Mouse (Mus musculus): ENCODE measurements around the gene Plekhg6. TPM values are rescaled to one million over a fixed set of nuclear protein-coding genes. Genes with fewer than 3 reads are reported as not detected.

Plekhg6 gene
- polyA plus RNA-seq (2016; fragmentation: Nextera tagmentation; extraction: Ambion mirVana), result 0.34 and 0.47 TPM in 2 replicates

DNA sequence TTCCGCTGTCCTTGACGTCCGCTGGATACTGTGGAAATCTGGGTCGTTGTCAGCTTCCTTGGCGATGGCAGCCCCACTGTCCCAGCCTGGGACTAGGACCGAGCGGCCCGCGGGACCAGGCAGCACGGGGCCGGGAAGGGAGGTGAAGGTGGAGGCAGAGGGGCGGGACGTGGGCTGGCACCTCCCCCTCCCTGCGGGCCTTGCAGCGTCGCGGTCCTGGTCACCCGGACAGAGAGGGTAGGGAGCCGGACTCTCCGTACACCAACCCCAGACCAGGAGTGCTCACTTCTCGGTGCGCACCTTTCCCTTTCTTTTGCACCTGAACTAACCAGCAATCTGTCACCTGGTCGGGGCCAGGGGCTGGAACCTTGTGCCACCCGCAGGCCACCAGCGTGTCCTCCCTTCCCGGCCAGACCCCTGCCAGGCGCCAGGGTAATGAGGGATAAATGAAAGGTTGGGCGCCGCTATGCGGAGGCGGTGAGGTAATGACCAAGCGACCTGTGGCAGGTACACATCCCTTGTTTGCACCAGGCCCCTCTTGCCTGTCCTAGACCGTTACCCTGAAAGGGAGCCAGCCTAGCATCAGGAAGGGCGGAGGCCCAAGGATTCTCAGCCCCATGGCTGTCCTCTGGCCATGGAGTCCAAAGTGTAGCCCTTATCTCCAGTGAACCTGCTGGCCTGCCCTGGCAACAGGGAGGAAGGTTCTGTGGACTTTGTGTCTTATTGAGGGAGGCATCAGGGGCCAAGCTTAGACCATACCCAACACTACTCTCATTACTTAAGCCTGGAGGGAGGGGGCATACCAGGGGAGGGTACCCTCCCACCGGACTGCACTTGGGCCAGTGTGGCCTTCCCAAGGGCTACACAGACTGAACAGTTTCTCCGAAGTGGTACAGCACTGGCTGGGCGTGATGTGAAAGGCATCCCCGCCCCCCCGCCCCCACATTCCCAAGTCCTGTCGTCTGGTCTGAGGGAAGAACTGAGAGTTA lies at the start of gene Plekhg6:
Plekhg6 (minus strand) TSS at position 422 of the 989 bp plus-strand sequence.
- H3K4me3 ChIP-seq, result peak within 1 kb of the TSS; percentile 35
- H3K9ac ChIP-seq, result no peak within 1 kb of the TSS
- H3K9me3 ChIP-seq, result no peaks in the 10 kb centered on the region
- peaks cover 63% of the 10 kb centered on the region for H3K27me3 ChIP-seq
- peaks cover 25% of the 10 kb centered on the region for H3K4me1 ChIP-seq
- WGBS, result 12% methylated on average over 35 of the region's 40 CpGs
- no peaks in the 10 kb centered on the region for H3K36me3 ChIP-seq
- no peak within 1 kb of the TSS for H3K27ac ChIP-seq
- H3K4me2 ChIP-seq (replicated peaks), result peak within 1 kb of the TSS; percentile 65
- no peak for ATAC-seq (ENCODE audit: insufficient number of reproducible peaks, insufficient read depth, low FRiP score, low TSS enrichment)

DNA sequence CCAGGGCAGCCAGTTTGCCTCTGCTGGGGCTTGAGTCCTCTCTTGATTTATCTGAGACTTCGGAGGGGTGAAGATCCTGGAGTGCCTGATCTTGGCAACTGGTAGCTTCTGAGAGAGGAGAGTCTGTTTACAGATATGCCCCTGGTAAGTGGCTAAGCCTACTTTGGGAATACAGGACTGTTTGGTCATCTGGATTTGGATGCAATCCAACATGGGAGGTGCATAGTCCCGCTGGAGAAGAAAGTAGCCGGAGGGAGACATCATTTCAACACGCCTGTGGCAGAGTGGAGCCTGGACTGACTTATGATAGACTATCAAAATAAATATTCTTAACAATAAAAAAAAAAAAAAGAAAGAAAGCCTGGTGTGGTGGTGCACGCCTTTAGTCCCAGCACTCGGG lies 49.1 kb upstream of the Plekhg6 start:
- no peaks in the 10 kb centered on the region for H3K27me3 ChIP-seq
- 84% methylated on average over 6 of the region's 6 CpGs for WGBS
- no peaks in the 10 kb centered on the region for H3K36me3 ChIP-seq
- no peak overlapping the region for H3K4me2 ChIP-seq (replicated peaks)
- H3K27ac ChIP-seq, result no peak overlapping the region
- H3K9me3 ChIP-seq, result no peaks in the 10 kb centered on the region
- H3K4me3 ChIP-seq, result no peak overlapping the region
- peaks cover 16% of the 10 kb centered on the region for H3K4me1 ChIP-seq
- no peak for ATAC-seq (ENCODE audit: insufficient number of reproducible peaks, insufficient read depth, low FRiP score, low TSS enrichment)
- no peak overlapping the region for H3K9ac ChIP-seq

DNA sequence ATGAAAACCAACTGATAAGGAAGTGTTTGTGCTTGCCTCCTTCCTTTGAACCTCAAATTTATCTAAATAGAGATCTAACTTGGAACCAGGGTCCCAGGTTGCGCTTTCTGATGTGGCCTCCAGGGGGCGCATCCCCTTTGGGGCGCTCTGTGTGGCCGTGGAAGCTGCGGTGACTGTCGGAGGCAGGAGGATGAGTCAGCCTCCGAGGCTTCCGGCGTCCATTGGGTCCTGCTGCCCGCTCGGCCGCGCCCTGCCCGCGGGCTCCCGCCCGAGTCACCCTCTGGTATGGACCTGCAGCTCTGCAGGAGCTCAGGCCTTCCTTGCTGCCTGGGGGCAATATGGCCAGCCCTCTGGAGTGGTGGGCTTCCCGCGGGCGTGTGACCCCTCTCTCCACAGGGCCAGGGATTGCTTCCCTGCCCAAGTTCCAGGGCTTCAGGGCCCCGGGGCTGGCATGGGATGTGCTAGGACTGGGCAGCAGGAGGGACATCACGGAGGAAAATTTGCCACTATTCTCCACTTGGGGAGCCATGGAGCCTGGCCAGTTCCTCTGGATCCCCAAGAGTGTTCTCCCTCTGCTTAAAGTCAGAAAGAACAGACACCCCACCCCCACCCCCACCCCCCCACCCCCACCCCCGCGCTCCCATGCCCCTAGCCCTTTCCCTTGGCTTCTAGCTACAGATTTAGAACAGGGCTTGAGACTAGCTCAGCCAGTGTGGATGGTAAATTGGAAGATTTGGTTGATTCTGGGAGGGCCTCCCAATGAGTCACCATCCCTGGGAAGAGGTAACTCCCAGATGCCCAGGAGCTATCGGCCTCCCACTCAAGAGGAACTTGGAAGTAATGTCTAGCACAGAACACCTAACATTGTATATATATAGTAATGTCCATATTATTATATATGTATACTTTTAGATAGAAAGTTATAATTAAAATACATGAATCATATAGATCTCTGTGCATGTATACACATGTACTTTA lies 46.1 kb upstream of the Plekhg6 start:
- Histone ChIP-seq H3K9ac (peak overlapping the region; percentile 59), H3K36me3 (no peaks in the 10 kb centered on the region), H3K9me3 (no peaks in the 10 kb centered on the region), H3K4me2 (replicated peaks) (peak overlapping the region; percentile 85), H3K27me3 (no peaks in the 10 kb centered on the region), H3K4me3 (peak overlapping the region; percentile 43), H3K4me1 (peaks cover 24% of the 10 kb centered on the region), H3K27ac (no peak overlapping the region)
- ATAC-seq (ENCODE audit: insufficient number of reproducible peaks, insufficient read depth, low FRiP score, low TSS enrichment), result peak; percentile 73
- WGBS, result 3% methylated on average over 25 of the region's 25 CpGs

DNA sequence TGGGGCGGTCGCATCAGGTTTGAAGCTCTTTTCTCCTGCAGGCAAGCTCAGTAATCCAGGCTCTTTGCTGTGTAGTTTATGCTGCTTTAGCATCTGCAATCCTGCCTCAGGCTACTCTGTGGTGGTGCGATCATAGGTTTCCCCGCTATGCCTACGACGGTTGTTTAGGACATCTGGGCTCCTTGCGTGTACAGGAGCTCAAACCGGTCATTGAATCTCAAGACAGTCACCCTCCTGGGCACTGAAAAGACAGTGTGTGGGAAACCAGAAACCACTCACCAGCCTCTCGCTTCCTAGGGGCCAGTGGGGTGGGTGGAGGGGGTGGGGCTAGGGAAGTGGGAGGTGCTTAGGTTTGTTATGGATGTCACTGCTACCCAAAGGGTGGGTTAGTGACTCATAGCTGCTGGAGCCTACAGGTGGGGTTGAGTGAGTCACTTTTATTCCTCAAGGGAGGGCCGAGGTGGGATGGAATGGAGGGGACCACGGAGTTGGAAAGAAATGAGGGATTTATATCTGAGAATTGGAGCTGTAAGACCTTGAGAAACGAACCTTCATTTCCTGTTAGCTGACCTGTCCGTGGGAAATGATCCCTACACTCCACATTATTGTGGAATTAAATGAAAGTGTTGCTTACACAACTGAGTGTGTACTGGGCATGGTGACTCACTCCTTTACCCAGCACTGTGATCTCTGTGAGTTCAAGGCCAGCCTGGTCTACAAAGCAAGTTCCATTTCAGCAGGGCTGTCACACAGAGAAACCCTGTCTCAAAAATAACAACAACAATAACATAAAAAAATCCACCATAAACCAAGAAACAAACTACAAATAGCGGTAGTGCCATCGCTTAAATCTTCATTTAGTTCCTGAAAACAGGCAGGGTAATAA lies 44.9 kb upstream of the Plekhg6 start:
- H3K27me3 ChIP-seq, result no peaks in the 10 kb centered on the region
- H3K4me3 ChIP-seq, result no peak overlapping the region
- ATAC-seq (ENCODE audit: insufficient number of reproducible peaks, insufficient read depth, low FRiP score, low TSS enrichment), result no peak
- no peak overlapping the region for H3K27ac ChIP-seq
- peaks cover 20% of the 10 kb centered on the region for H3K4me1 ChIP-seq
- H3K4me2 ChIP-seq (replicated peaks), result no peak overlapping the region
- no peaks in the 10 kb centered on the region for H3K9me3 ChIP-seq
- H3K36me3 ChIP-seq, result no peaks in the 10 kb centered on the region
- WGBS, result 41% methylated on average over 15 of the region's 15 CpGs
- H3K9ac ChIP-seq, result no peak overlapping the region

DNA sequence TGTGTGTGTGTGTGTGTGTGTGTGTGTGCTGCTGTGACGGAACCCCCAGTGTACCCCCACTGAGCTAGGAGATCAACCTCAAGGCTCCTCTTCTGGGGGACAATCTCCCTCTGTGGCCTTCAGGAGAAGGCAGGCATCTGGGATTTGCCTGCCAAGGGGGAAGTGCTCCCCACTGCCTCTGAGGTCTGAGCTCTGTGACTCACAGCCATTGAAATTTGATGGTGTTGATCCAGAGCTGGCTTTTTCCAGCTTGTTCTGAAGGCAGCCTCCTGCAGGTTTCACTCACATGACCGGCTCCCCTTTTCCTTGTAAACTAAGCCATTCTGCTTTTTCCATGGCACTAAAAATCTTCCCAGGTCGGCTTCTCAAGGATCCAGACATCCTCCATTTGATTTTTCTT lies 43.6 kb upstream of the Plekhg6 start:
- Histone ChIP-seq H3K9me3 (no peaks in the 10 kb centered on the region), H3K4me2 (replicated peaks) (no peak overlapping the region), H3K4me1 (peaks cover 17% of the 10 kb centered on the region), H3K27ac (no peak overlapping the region; the same call in 1 of the 2 replicates), H3K36me3 (no peaks in the 10 kb centered on the region), H3K9ac (no peak overlapping the region), H3K27me3 (no peaks in the 10 kb centered on the region), H3K4me3 (no peak overlapping the region)
- WGBS, result 73% methylated on average over 3 of the region's 3 CpGs
- no peak for ATAC-seq (ENCODE audit: insufficient number of reproducible peaks, insufficient read depth, low FRiP score, low TSS enrichment)

DNA sequence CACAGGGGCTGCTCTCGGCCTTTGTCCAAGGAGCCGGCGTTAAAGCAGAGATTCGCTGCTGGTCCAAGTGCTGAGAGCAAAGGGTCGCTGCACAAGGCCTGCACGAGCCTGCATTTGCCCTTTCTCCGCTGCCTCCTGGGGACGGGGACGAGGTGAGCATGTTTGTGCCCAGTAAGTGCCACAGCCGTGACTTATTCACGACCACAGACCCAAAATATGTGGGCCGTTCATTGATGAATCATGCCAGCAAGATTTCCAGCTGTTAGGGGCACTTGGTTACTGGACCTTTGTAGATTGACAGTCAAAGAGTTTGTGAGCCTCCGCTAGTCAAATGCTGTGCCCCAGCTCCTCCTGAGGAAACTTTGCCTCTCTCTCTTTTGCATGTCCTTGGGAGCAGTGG lies 42.9 kb upstream of the Plekhg6 start:
- Histone ChIP-seq H3K4me1 (peaks cover 17% of the 10 kb centered on the region), H3K9me3 (no peaks in the 10 kb centered on the region), H3K4me2 (replicated peaks) (no peak overlapping the region), H3K36me3 (no peaks in the 10 kb centered on the region), H3K4me3 (no peak overlapping the region), H3K27me3 (no peaks in the 10 kb centered on the region), H3K9ac (no peak overlapping the region), H3K27ac (no peak overlapping the region)
- 45% methylated on average over 13 of the region's 13 CpGs for WGBS
- ATAC-seq (ENCODE audit: insufficient number of reproducible peaks, insufficient read depth, low FRiP score, low TSS enrichment), result no peak

DNA sequence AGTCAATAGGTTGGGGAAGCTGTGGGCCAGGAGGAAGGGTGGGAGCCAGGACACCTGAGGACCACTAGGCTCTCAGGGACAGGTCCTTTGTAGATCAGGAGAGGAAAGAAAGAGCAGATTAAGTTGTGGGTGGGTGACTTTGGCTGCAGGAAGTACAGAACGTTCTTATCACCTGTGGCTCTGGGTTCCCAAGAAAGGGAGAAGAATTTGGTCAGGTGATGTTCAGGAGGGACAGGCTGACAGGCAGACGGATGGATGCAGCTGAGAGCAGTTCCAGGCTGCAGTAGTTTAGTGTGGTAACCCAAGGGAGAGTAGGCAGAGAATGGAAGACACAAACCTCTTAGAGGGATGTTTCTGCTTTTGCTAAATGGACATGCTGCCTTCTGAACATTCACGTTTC lies 42.5 kb upstream of the Plekhg6 start:
- Histone ChIP-seq H3K9ac (no peak overlapping the region), H3K9me3 (no peaks in the 10 kb centered on the region), H3K27ac (no peak overlapping the region), H3K36me3 (no peaks in the 10 kb centered on the region), H3K4me3 (no peak overlapping the region), H3K27me3 (0 out of 2 replicates have a peak, but pooled peaks cover under 1% of the 10 kb centered on the region), H3K4me2 (replicated peaks) (peak overlapping the region; percentile 38), H3K4me1 (peaks cover 17% of the 10 kb centered on the region)
- ATAC-seq (ENCODE audit: insufficient number of reproducible peaks, insufficient read depth, low FRiP score, low TSS enrichment), result no peak
- 52% methylated on average over 3 of the region's 3 CpGs for WGBS

DNA sequence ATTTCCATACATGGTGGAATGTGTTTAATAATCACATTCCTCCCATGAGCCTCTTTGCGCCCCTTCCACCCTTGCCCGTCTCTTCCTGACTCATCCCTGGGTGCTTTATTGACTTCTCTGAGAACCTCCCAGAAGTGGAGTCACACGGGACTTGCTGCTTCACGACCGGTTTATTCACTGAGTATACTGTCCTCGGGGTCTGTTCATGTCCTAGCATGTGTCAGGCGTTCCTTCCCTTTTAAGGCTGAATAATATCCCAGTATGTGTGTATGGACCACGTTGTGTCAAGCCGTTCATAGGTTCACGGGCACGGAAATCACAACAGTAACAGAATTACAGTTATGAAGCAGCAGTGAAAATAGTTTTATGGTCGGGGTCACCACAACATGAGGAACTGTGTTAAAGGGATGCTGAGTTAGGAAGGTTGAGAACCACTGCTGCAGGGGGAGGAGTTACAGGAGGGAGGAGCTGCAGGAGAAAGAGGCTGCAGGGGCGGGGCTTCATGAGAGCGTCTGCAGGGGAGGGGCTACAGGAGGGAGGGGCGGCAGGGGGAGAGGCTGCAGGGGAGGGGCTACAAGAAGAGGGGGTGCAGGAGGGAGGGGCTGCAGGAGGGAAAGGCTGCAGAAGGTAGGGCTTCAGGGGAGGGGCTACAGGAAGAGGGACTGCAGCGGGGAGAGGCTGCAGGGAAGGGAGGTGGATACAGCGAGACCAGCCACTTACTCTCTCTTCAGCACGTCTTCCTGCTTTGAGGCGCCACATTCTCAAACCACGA lies 41.6 kb upstream of the Plekhg6 start:
- Histone ChIP-seq H3K27ac (no peak overlapping the region), H3K4me3 (no peak overlapping the region), H3K27me3 (0 out of 2 replicates have a peak, but pooled peaks cover 4% of the 10 kb centered on the region), H3K9ac (no peak overlapping the region), H3K9me3 (no peaks in the 10 kb centered on the region), H3K36me3 (no peaks in the 10 kb centered on the region), H3K4me1 (peaks cover 17% of the 10 kb centered on the region), H3K4me2 (replicated peaks) (peak overlapping the region; percentile 38)
- 21% methylated on average over 20 of the region's 20 CpGs for WGBS
- ATAC-seq (ENCODE audit: insufficient number of reproducible peaks, insufficient read depth, low FRiP score, low TSS enrichment), result peak; percentile 31; the same call in 1 of the 2 replicates

DNA sequence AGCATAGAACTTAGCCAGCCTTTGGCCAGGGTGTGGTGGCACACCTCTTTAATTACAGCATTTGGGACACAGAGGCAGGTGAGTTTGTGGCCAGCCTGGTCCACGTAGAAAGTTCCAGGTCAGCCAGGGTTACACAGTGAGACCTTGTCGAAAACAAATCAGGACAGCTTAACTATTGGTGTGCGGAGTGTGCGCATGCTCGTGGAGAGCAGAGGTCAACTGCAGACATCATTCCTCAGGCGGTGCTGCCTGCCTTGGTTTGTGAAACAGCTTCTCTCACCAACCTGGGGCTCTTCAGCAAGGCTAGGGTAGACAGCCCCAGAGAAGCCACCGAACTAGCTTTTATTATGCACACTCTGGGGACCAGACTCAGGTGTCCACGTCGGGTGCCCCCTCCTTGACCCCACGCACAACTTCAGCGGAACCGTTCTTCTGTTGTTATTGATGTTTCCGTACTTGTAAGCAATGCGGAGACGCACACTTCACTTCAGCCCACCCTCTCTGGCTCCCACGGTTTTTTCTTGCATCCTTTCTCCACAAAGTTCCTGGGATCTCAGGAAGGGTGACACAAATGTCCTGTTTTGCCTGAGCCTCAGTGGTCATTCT lies 40.0 kb upstream of the Plekhg6 start:
- WGBS, result 70% methylated on average over 16 of the region's 16 CpGs
- ATAC-seq (ENCODE audit: insufficient number of reproducible peaks, insufficient read depth, low FRiP score, low TSS enrichment), result no peak
- no peak overlapping the region for H3K9ac ChIP-seq

DNA sequence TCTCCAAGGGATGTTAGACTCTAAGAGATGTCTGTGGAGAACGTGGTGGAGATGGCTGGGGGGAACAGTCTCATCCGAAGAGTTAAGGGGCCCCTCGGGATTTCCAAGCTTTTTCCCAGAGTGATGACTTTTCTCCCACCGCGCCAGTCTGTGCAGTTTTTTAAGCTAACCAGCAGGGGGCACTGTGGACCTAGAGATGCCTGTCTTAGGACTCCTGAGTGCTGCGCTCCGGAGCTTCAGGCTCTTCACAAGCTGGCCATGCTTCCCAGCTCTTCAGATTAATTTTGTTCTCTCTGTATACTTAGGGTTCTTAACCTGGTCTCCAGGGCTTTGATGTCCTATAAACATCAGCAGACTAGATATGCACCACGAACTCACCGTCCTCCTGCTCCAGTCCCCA lies 38.2 kb upstream of the Plekhg6 start:
- Histone ChIP-seq H3K27me3 (0 out of 2 replicates have a peak, but pooled peaks cover 4% of the 10 kb centered on the region), H3K4me1 (peaks cover 8% of the 10 kb centered on the region; the same call in 1 of the 2 replicates), H3K36me3 (no peaks in the 10 kb centered on the region), H3K4me3 (no peak overlapping the region), H3K27ac (no peak overlapping the region), H3K4me2 (replicated peaks) (no peak overlapping the region), H3K9me3 (no peaks in the 10 kb centered on the region), H3K9ac (no peak overlapping the region)
- WGBS, result 13% methylated on average over 9 of the region's 9 CpGs
- ATAC-seq (ENCODE audit: insufficient number of reproducible peaks, insufficient read depth, low FRiP score, low TSS enrichment), result 0 out of 2 replicates have a peak, but pooled peaks have one; percentile 47

More for the DNA sequence above, 40.0 kb upstream of the Plekhg6 start:
- Histone ChIP-seq H3K27me3 (0 out of 2 replicates have a peak, but pooled peaks cover 4% of the 10 kb centered on the region), H3K27ac (no peak overlapping the region), H3K36me3 (no peaks in the 10 kb centered on the region), H3K9me3 (no peaks in the 10 kb centered on the region), H3K4me3 (no peak overlapping the region), H3K4me2 (replicated peaks) (no peak overlapping the region), H3K4me1 (peaks cover 13% of the 10 kb centered on the region)
